Mouse (Mus musculus): ENCODE data around the gene Fnip2.

GRCm38 (mm10) chr3:79518761-79519527 lies 48.7 kb downstream of the Fnip2 start:
- no peak for TF ChIP-seq BHLHE40 (IDR thresholded peaks at IDR 0.05; ENCODE audit: low read depth, low read length)
- no peak for TF ChIP-seq MAZ (IDR thresholded peaks at IDR 0.05; ENCODE audit: low read depth, low read length)
- TF ChIP-seq HCFC1 (IDR thresholded peaks at IDR 0.05; ENCODE audit: low read depth, low read length), result no peak
- TF ChIP-seq POLR2A (IDR thresholded peaks at IDR 0.05; ENCODE audit: low read depth, low read length), result no peak
- TF ChIP-seq NRF1 (IDR thresholded peaks at IDR 0.05; ENCODE audit: low read depth, low read length), result no peak
- no peak for TF ChIP-seq EP300 (IDR thresholded peaks at IDR 0.05; ENCODE audit: low read length)
- no peak for TF ChIP-seq CTCF (conservative IDR thresholded peaks at IDR 0.05 in 1 of 2, IDR thresholded peaks at IDR 0.05 in 1 of 2; ENCODE audit: low read depth in 2 of 2, low read length in 2 of 2)
- no peak for TF ChIP-seq NELFE (IDR thresholded peaks at IDR 0.05; ENCODE audit: low read depth, low read length)
- no peak for TF ChIP-seq ZKSCAN1 (IDR thresholded peaks at IDR 0.05; ENCODE audit: borderline replicate concordance, low read depth, low read length)
- no peak for TF ChIP-seq JUND (conservative IDR thresholded peaks at IDR 0.05; ENCODE audit: low read depth, low read length)
- TF ChIP-seq MAX (IDR thresholded peaks at IDR 0.05; ENCODE audit: low read length), result no peak
- TF ChIP-seq USF1 (IDR thresholded peaks at IDR 0.05; ENCODE audit: low read depth, low read length), result no peak

Data from CH12.LX (cell line).